In the genomic region with DNA sequence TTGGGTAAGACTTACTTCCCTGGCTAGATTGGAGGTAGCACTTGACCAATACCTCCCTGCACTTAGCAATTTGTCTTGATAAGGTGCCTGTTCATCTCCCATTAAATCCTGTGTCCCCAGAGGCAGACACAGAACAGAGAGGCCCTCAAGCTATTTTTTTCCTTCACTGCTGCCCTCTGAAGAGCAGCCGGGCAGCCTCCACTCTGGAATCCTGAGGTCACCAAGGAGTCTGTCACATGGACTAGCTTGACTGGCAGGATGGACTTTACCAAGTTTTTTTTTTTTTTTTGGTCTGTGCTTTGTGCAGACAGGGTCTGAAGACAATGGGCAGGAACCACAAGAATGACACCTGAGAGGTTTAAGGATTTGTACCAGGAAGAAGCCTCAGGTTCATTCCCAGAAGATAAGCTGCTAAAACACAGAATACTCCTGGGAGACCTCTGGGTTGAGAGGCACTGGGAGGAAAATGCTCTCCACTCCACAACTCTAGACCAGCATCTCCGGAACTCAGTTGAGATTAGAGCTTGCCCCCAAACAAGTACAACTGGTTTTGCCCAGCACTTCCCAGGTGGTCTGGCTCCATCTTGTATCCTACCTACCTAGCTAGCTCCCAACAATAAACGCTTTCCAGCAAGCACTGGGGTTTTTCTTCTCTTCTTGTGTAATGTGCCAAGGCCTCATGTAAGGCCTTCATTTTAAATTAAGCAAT, we compare ENCODE assay signal across 9 mouse cellular contexts. TPM values are rescaled to one million over a fixed set of nuclear protein-coding genes. Genes with fewer than 3 reads are reported as not detected.
A peak's percentile ranks its signal among the peaks of the same experiment; 100 is the strongest.
DNase-seq lines count a peak whose midpoint lies in the region; ATAC-seq and TF ChIP-seq lines count a peak whose summit lies in the region.
"Had no signal": no experiment of that assay in that cellular context is flagged by ENCODE, and none has a peak within 500 bp of the region (broad histone marks: within the 10 kb centered on the region; RNA-seq: fewer than 3 reads in every experiment).

No protein-coding gene starts in this region.

- H3K4me2 ChIP-seq in heart, embryonic 12.5 days = peak overlapping the region; percentile 97
- H3K4me2 ChIP-seq in hindbrain, embryonic 13.5 days = peak overlapping the region; percentile 91
- peak overlapping the region; percentile 91 for H3K4me2 ChIP-seq in midbrain, embryonic 11.5 days

- WGBS in heart, embryonic 12.5 days = 12% methylated on average over 3 of the region's 3 CpGs
- WGBS in hindbrain, embryonic 13.5 days = 33% methylated on average over 3 of the region's 3 CpGs
- 29% methylated on average over 3 of the region's 3 CpGs for WGBS in midbrain, embryonic 11.5 days

- no peak for TF ChIP-seq CTCF in MEL (IDR thresholded peaks at IDR 0.05 in 2 of 3, conservative IDR thresholded peaks at IDR 0.05 in 1 of 3; ENCODE audit: control insufficient read depth in 1 of 3, insufficient read depth in 1 of 3, low read depth in 2 of 3, low read length in 3 of 3, poor library complexity in 1 of 3, severe bottlenecking in 1 of 3)

- peak overlapping the region; percentile 81 for H3K9ac ChIP-seq in heart, embryonic 12.5 days
- peak overlapping the region; percentile 70 for H3K9ac ChIP-seq in MEL (ENCODE audit: control insufficient read depth, low read depth, low read length, poor library complexity, severe bottlenecking)
- H3K9ac ChIP-seq in hindbrain, embryonic 13.5 days = peak overlapping the region; percentile 77
- H3K9ac ChIP-seq in midbrain, embryonic 11.5 days (ENCODE audit: low read length) = peak overlapping the region; percentile 65

- H3K4me3 ChIP-seq in heart, embryonic 12.5 days = peak overlapping the region; percentile 88
- H3K4me3 ChIP-seq in MEL (ENCODE audit: control insufficient read depth in 1 of 2, insufficient read depth in 1 of 2, low read depth in 2 of 2, low read length in 2 of 2) = peak overlapping the region; percentile 75 to 87
- H3K4me3 ChIP-seq in hindbrain, embryonic 13.5 days = peak overlapping the region; percentile 74
- peak overlapping the region; percentile 61 for H3K4me3 ChIP-seq in midbrain, embryonic 11.5 days (ENCODE audit: low read depth, low read length)

- no peaks in the 10 kb centered on the region for H3K36me3 ChIP-seq in heart, embryonic 12.5 days
- peaks cover 0 to 15% of the 10 kb centered on the region in 2 experiments; a peak in 3 of 4 replicates for H3K36me3 ChIP-seq in MEL (ENCODE audit: control insufficient read depth in 1 of 2, insufficient read depth in 2 of 2, low read length in 2 of 2)
- no peaks in the 10 kb centered on the region for H3K36me3 ChIP-seq in hindbrain, embryonic 13.5 days
- H3K36me3 ChIP-seq in midbrain, embryonic 11.5 days (ENCODE audit: control insufficient read depth, insufficient read depth, low read length) = no peaks in the 10 kb centered on the region

- H3K27me3 ChIP-seq in heart, embryonic 12.5 days (replicated peaks) = no peaks in the 10 kb centered on the region
- no peaks in the 10 kb centered on the region for H3K27me3 ChIP-seq in MEL (ENCODE audit: control insufficient read depth in 1 of 2, insufficient read depth in 2 of 2, low read length in 2 of 2)
- H3K27me3 ChIP-seq in hindbrain, embryonic 13.5 days = no peaks in the 10 kb centered on the region
- no peaks in the 10 kb centered on the region for H3K27me3 ChIP-seq in midbrain, embryonic 11.5 days (ENCODE audit: control insufficient read depth, insufficient read depth, low read length)
- H3K27me3 ChIP-seq: Patski had no signal

- no peak for TF ChIP-seq RAD21 in MEL (IDR thresholded peaks at IDR 0.05; ENCODE audit: low read depth, low read length)

- peak overlapping the region; percentile 62 for H3K27ac ChIP-seq in heart, embryonic 12.5 days (ENCODE audit: poor library complexity, severe bottlenecking)
- H3K27ac ChIP-seq in MEL (ENCODE audit: control insufficient read depth, low read depth, low read length) = peak overlapping the region; percentile 14
- H3K27ac ChIP-seq in hindbrain, embryonic 13.5 days = 0 out of 2 replicates have a peak overlapping the region, but pooled peaks have one; percentile 81
- no peak overlapping the region for H3K27ac ChIP-seq in midbrain, embryonic 11.5 days (ENCODE audit: low read depth, low read length)

- no peaks in the 10 kb centered on the region for H3K9me3 ChIP-seq in heart, embryonic 12.5 days (replicated peaks)
- H3K9me3 ChIP-seq in MEL (replicated peaks; ENCODE audit: insufficient read depth, low read length) = no peaks in the 10 kb centered on the region
- H3K9me3 ChIP-seq in hindbrain, embryonic 13.5 days = no peaks in the 10 kb centered on the region
- no peaks in the 10 kb centered on the region for H3K9me3 ChIP-seq in midbrain, embryonic 11.5 days (ENCODE audit: control insufficient read depth, low read length)

- TF ChIP-seq EP300 in MEL (IDR thresholded peaks at IDR 0.05; ENCODE audit: low read depth in 1 of 2, low read length in 2 of 2) = no peak

- no peak for ATAC-seq in heart, embryonic 12.5 days (ENCODE audit: insufficient number of reproducible peaks, low FRiP score)
- no peak for ATAC-seq in hindbrain, embryonic 13.5 days (ENCODE audit: low FRiP score)
- no peak for ATAC-seq in midbrain, embryonic 11.5 days (ENCODE audit: low FRiP score)

- H3K79me2 ChIP-seq in MEL (ENCODE audit: control insufficient read depth, insufficient read depth, low read length, poor library complexity) = peaks cover 26% of the 10 kb centered on the region

- DNase-seq in heart, adult 9 months (ENCODE audit: low spot score in 2 of 2) = no peak
- DNase-seq in MEL (ENCODE audit: low read depth, low spot score) = no peak
- peak; percentile 75 for DNase-seq in midbrain, embryonic 11.5 days (ENCODE audit: low spot score, missing footprints)
- no peak for DNase-seq in urinary bladder, postnatal 10 days (ENCODE audit: low spot score)
- no peak for DNase-seq in layer of hippocampus, adult 8-10 months (ENCODE audit: low spot score in 2 of 2)
- no peak for DNase-seq in layer of hippocampus, postnatal 14 days (ENCODE audit: low spot score in 2 of 2)

- peaks cover 30% of the 10 kb centered on the region for H3K4me1 ChIP-seq in heart, embryonic 12.5 days (replicated peaks)
- H3K4me1 ChIP-seq in MEL (ENCODE audit: control insufficient read depth in 1 of 2, insufficient read depth in 2 of 2, low read length in 2 of 2) = peaks cover 0 to 21% of the 10 kb centered on the region in 2 experiments; a peak in 2 of 4 replicates
- peaks cover 34% of the 10 kb centered on the region for H3K4me1 ChIP-seq in hindbrain, embryonic 13.5 days (replicated peaks)
- H3K4me1 ChIP-seq in midbrain, embryonic 11.5 days (ENCODE audit: control insufficient read depth, insufficient read depth, low read length) = peaks cover 6% of the 10 kb centered on the region; the same call in 1 of the 2 replicates

- 0 out of 4 replicates have a peak, but pooled peaks of 1 of the 2 experiments have one; percentile 35 for TF ChIP-seq POLR2A in MEL (IDR thresholded peaks at IDR 0.05; ENCODE audit: control insufficient read depth in 1 of 2, insufficient read depth in 1 of 2, low read depth in 1 of 2, low read length in 2 of 2, poor library complexity in 1 of 2)

TF ChIP-seq in MEL, 35 proteins besides CTCF, POLR2A, EP300 and RAD21:
- no peak for TF ChIP-seq POLR2AphosphoS5 (IDR thresholded peaks at IDR 0.05; ENCODE audit: borderline replicate concordance, low read depth, low read length)
- TF ChIP-seq ZKSCAN1 (IDR thresholded peaks at IDR 0.05; ENCODE audit: low read depth, low read length) = no peak
- no peak for TF ChIP-seq GATA1 (IDR thresholded peaks at IDR 0.05; ENCODE audit: low read depth, low read length)
- no peak for TF ChIP-seq MAFK (IDR thresholded peaks at IDR 0.05; ENCODE audit: borderline replicate concordance, low read depth, low read length)
- no peak for TF ChIP-seq E2F4 (IDR thresholded peaks at IDR 0.05; ENCODE audit: borderline replicate concordance, low read depth, low read length)
- TF ChIP-seq MYC (IDR thresholded peaks at IDR 0.05; ENCODE audit: low read depth, low read length) = no peak
- no peak for TF ChIP-seq CHD2 (IDR thresholded peaks at IDR 0.05; ENCODE audit: low read length)
- TF ChIP-seq SIN3A (IDR thresholded peaks at IDR 0.05; ENCODE audit: low read length) = no peak

RNA-seq across cellular contexts. Expression of a gene that starts 1.0 kb away (rescaled TPM):
- 253 and 258 TPM in 2 replicates for polyA plus RNA-seq in heart, embryonic 12.5 days (2016; fragmentation: Nextera tagmentation; extraction: Ambion mirVana)
- 340 and 365 TPM in 2 replicates for total RNA-seq in MEL (2012; rRNA removed)
- polyA plus RNA-seq in MEL (2012; ENCODE audit: insufficient read depth in 1 of 2, insufficient read length in 2 of 2, low read depth in 1 of 2, low replicate concordance in 2 of 2, missing spikeins in 1 of 2) = 100 to 1,000 TPM in 1 of 2 experiments, not detected in 1; 258 TPM
- polyA plus RNA-seq in hindbrain, embryonic 13.5 days (2015; fragmentation: Nextera tagmentation; extraction: Ambion mirVana) = 302 and 316 TPM in 2 replicates
- 217 and 224 TPM in 2 replicates for polyA plus RNA-seq in midbrain, embryonic 11.5 days (2014; fragmentation: Nextera tagmentation; extraction: Ambion mirVana)
- total RNA-seq in layer of hippocampus, adult 8-10 months (2022) = 100 to 1,000 TPM in 2 of 4 experiments, 10 to 100 TPM in 2; 82.1 to 124 (median 98.0) TPM
- total RNA-seq in layer of hippocampus, postnatal 14 days (2021) = 100 to 1,000 TPM; 130 to 132 TPM

RNA-seq across cellular contexts. Expression of a gene that starts 9.5 kb away (rescaled TPM):
- 139 and 140 TPM in 2 replicates for polyA plus RNA-seq in heart, embryonic 12.5 days (2016; fragmentation: Nextera tagmentation; extraction: Ambion mirVana)
- 314 TPM in 2 replicates for total RNA-seq in MEL (2012; rRNA removed)
- 100 to 1,000 TPM; 129 to 246 TPM for polyA plus RNA-seq in MEL (2012; ENCODE audit: insufficient read depth in 1 of 2, insufficient read length in 2 of 2, low read depth in 1 of 2, low replicate concordance in 2 of 2, missing spikeins in 1 of 2)
- polyA plus RNA-seq in hindbrain, embryonic 13.5 days (2015; fragmentation: Nextera tagmentation; extraction: Ambion mirVana) = 126 and 127 TPM in 2 replicates
- 241 and 244 TPM in 2 replicates for polyA plus RNA-seq in midbrain, embryonic 11.5 days (2014; fragmentation: Nextera tagmentation; extraction: Ambion mirVana)
- 10 to 100 TPM; 36.2 to 37.6 (median 37.0) TPM for total RNA-seq in layer of hippocampus, adult 8-10 months (2022)
- 10 to 100 TPM; 38.1 to 40.3 TPM for total RNA-seq in layer of hippocampus, postnatal 14 days (2021)

RNA-seq across cellular contexts. Expression of a gene that starts 37.0 kb away (rescaled TPM):
- 1,393 and 1,408 TPM in 2 replicates for polyA plus RNA-seq in heart, embryonic 12.5 days (2016; fragmentation: Nextera tagmentation; extraction: Ambion mirVana)
- not detected in 2 replicates for total RNA-seq in MEL (2012; rRNA removed)
- polyA plus RNA-seq in MEL (2012; ENCODE audit: insufficient read depth in 1 of 2, insufficient read length in 2 of 2, low read depth in 1 of 2, low replicate concordance in 2 of 2, missing spikeins in 1 of 2) = not detected
- 579 and 581 TPM in 2 replicates for polyA plus RNA-seq in hindbrain, embryonic 13.5 days (2015; fragmentation: Nextera tagmentation; extraction: Ambion mirVana)
- 411 and 428 TPM in 2 replicates for polyA plus RNA-seq in midbrain, embryonic 11.5 days (2014; fragmentation: Nextera tagmentation; extraction: Ambion mirVana)
- 100 to 1,000 TPM; 259 to 443 (median 324) TPM for total RNA-seq in layer of hippocampus, adult 8-10 months (2022)
- total RNA-seq in layer of hippocampus, postnatal 14 days (2021) = 100 to 1,000 TPM; 522 to 533 TPM

Comparison
In these comparisons a context has a peak if more than half of its experiments do, and no peak if none do; other contexts are left out.
1. RNA of a gene that starts 37.0 kb away (polyA plus RNA-seq): 1,393 to 1,408 TPM in heart, embryonic 12.5 days, 579 to 581 TPM in hindbrain, embryonic 13.5 days and 411 to 428 TPM in midbrain, embryonic 11.5 days; not detected in MEL; every median in the first group is over 100 times any median in the second.
2. Peak in every context shown above with its lines, with median percentiles within 50 percentile points of each other: H3K4me2 ChIP-seq, H3K4me3 ChIP-seq and H3K9ac ChIP-seq.